Mouse (Mus musculus): ENCODE measurements around the gene Srsf7.
"Not testable (repeated sequence)": the region's sequence is repeated elsewhere in the genome, so short reads cannot be mapped to it uniquely, and the experiment has no call there.

Srsf7 gene

GRCm38 (mm10) chr17:80206671-80207581, at the start of gene Srsf7, which contains the start of gene Ttc39d:
Gene Srsf7 (minus strand): TSS chr17:80207307.
Gene Ttc39d (plus strand): TSS chr17:80207460.
- peak; percentile 100 for DNase-seq (ENCODE audit: low read depth, low spot score)

GRCm38 (mm10) chr17:80255208-80255607, 48.1 kb upstream of the Srsf7 start:
- peak; percentile 98 for DNase-seq (ENCODE audit: low read depth, low spot score)

- DNase-seq (ENCODE audit: low read depth, low spot score) = peak; percentile 47
Observed at GRCm38 (mm10) chr17:80254421-80254820, 47.3 kb upstream of the Srsf7 start.

GRCm38 (mm10) chr17:80252757-80253525, 45.8 kb upstream of the Srsf7 start:
- no peak for DNase-seq (ENCODE audit: low read depth, low spot score)

- no peak for DNase-seq (ENCODE audit: low read depth, low spot score)
Observed at GRCm38 (mm10) chr17:80243116-80243515, 36.0 kb upstream of the Srsf7 start.

- DNase-seq (ENCODE audit: low read depth, low spot score) = no peak
Observed at GRCm38 (mm10) chr17:80241594-80241993, 34.5 kb upstream of the Srsf7 start.

- no peak for DNase-seq (ENCODE audit: low read depth, low spot score)
Observed at GRCm38 (mm10) chr17:80237475-80237874, 30.4 kb upstream of the Srsf7 start.

GRCm38 (mm10) chr17:80236805-80237204, 29.7 kb upstream of the Srsf7 start:
- DNase-seq (ENCODE audit: low read depth, low spot score) = no peak

GRCm38 (mm10) chr17:80235477-80235876, 28.4 kb upstream of the Srsf7 start:
- DNase-seq (ENCODE audit: low read depth, low spot score) = no peak

GRCm38 (mm10) chr17:80234376-80234775, 27.3 kb upstream of the Srsf7 start:
- DNase-seq (ENCODE audit: low read depth, low spot score) = no peak

GRCm38 (mm10) chr17:80233844-80234243, 26.7 kb upstream of the Srsf7 start:
- no peak for DNase-seq (ENCODE audit: low read depth, low spot score)

- DNase-seq (ENCODE audit: low read depth, low spot score) = no peak
Observed at GRCm38 (mm10) chr17:80229396-80229795, 22.3 kb upstream of the Srsf7 start.

GRCm38 (mm10) chr17:80225142-80225541, 18.0 kb upstream of the Srsf7 start:
- DNase-seq (ENCODE audit: low read depth, low spot score) = peak; percentile 23

- peak; percentile 95 for DNase-seq (ENCODE audit: low read depth, low spot score)
Observed at GRCm38 (mm10) chr17:80224326-80225116, 17.4 kb upstream of the Srsf7 start, which contains the start of gene Gemin6. Gene Gemin6 (plus strand): TSS chr17:80224441.

GRCm38 (mm10) chr17:80223829-80224228, 16.7 kb upstream of the Srsf7 start:
- DNase-seq (ENCODE audit: low read depth, low spot score) = no peak

- peak; percentile 44 for DNase-seq (ENCODE audit: low read depth, low spot score)
Observed at GRCm38 (mm10) chr17:80221890-80222628, 15.0 kb upstream of the Srsf7 start.

GRCm38 (mm10) chr17:80221202-80221601, 14.1 kb upstream of the Srsf7 start:
- no peak for DNase-seq (ENCODE audit: low read depth, low spot score)

- no peak for DNase-seq (ENCODE audit: low read depth, low spot score)
Observed at GRCm38 (mm10) chr17:80220131-80220530, 13.0 kb upstream of the Srsf7 start.

GRCm38 (mm10) chr17:80213998-80214397, 6.9 kb upstream of the Srsf7 start:
- DNase-seq (ENCODE audit: low read depth, low spot score) = not testable (repeated sequence)

- peak; percentile 65 for DNase-seq (ENCODE audit: low read depth, low spot score)
Observed at GRCm38 (mm10) chr17:80206301-80206670, 821 bp downstream of the Srsf7 start.

GRCm38 (mm10) chr17:80205657-80206056, 1.4 kb downstream of the Srsf7 start:
- no peak for DNase-seq (ENCODE audit: low read depth, low spot score)
